Mouse (Mus musculus) thymus, adult 2 months (tissue): Measurements from ENCODE around the gene Nckap5.

Experiments used
- CTCF ChIP-seq: fragments of 200-500 bp; IDR thresholded peaks from 2 replicates; pipeline ENCODE4 v1.5.1; 2012; ENCODE audit warnings: mild to moderate bottlenecking, control low read depth, low read length, moderate library complexity, borderline replicate concordance; ENCODE audit not compliant: control insufficient read depth, poor library complexity, insufficient read depth; ENCODE audit errors: extremely low read depth
- POLR2A ChIP-seq: fragments of 200-500 bp; IDR thresholded peaks from 2 replicates; pipeline ENCODE4 v1.6.1; 2012; ENCODE audit warnings: mild to moderate bottlenecking, low read length, control low read depth, moderate library complexity; ENCODE audit not compliant: control insufficient read depth, poor library complexity, insufficient read depth; ENCODE audit errors: extremely low read depth

- TF ChIP-seq POLR2A (no peak), CTCF (no peak)
Observed at GRCm38 (mm10) chr1:126339250-126339649, 491.3 kb downstream of the Nckap5 start.
